Mouse (Mus musculus) embryonic stem cell, embryonic (primary cell): ENCODE measurements around the gene Galntl6.

ENCODE experiments used
- CTCF ChIA-PET, 4 experiments: fragments of 300-600 bp in 2 of 4; fragments of 350-600 bp in 2 of 4; sonication (Branson Sonifier 250); formaldehyde crosslinking; loops; one replicate each; lab custom pipeline; 2022; ENCODE audit warnings: inconsistent platforms in 2 of 4; lab: Charles Lee
- POLR2A ChIA-PET, 4 experiments: fragments of 300-600 bp in 2 of 4; fragments of 350-600 bp in 2 of 4; sonication (Branson Sonifier 250); formaldehyde crosslinking; loops; one replicate each; lab custom pipeline; 2022; ENCODE audit warnings: antibody characterized with exemption in 4 of 4, inconsistent platforms in 1 of 4; lab: Charles Lee

The Galntl6 gene

GRCm38 (mm10) chr8:58025094-58025493 lies 887.3 kb downstream of the Galntl6 start:
- ChIA-PET POLR2A (no interaction called here), CTCF (interaction anchor here in 1 of 4 experiments (0.6 kb wide), 1 partner anchor 283 kb away, joined by 4 read pairs; no protein-coding TSS in a partner anchor)

- POLR2A ChIA-PET = no interaction called here
- CTCF ChIA-PET = no interaction called here
Measured at GRCm38 (mm10) chr8:58023426-58024176, 888.8 kb downstream of the Galntl6 start.

- ChIA-PET CTCF (no interaction called here), POLR2A (no interaction called here)
Measured at GRCm38 (mm10) chr8:57989428-57990171, 922.8 kb downstream of the Galntl6 start.

GRCm38 (mm10) chr8:57977372-57977771 lies 935.1 kb downstream of the Galntl6 start:
- ChIA-PET CTCF (no interaction called here), POLR2A (no interaction called here)

GRCm38 (mm10) chr8:57974093-57974492 lies 938.3 kb downstream of the Galntl6 start:
- POLR2A ChIA-PET = no interaction called here

GRCm38 (mm10) chr8:57972832-57973231 lies 939.6 kb downstream of the Galntl6 start:
- ChIA-PET CTCF (no interaction called here), POLR2A (no interaction called here)

More at GRCm38 (mm10) chr8:57974093-57974492, 938.3 kb downstream of the Galntl6 start:
- CTCF ChIA-PET = no interaction called here

- ChIA-PET POLR2A (no interaction called here), CTCF (interaction anchor here in 3 of 4 experiments (0.6 to 1.2 kb wide), 5 partner anchors 9 to 170 kb away, joined by 3 to 7 read pairs (median 3); no protein-coding TSS in a partner anchor)
Measured at GRCm38 (mm10) chr8:57966676-57967075, 945.8 kb downstream of the Galntl6 start.

- CTCF ChIA-PET = interaction anchor here in 1 of 4 experiments (0.7 kb wide), 1 partner anchor 75 kb away, joined by 5 read pairs; no protein-coding TSS in a partner anchor
- POLR2A ChIA-PET = interaction anchor here in 1 of 4 experiments (0.8 kb wide), 1 partner anchor 9 kb away, joined by 3 read pairs; no protein-coding TSS in a partner anchor
Measured at GRCm38 (mm10) chr8:57965508-57965907, 946.9 kb downstream of the Galntl6 start.

GRCm38 (mm10) chr8:57962286-57963110 lies 949.9 kb downstream of the Galntl6 start:
- POLR2A ChIA-PET = no interaction called here
- CTCF ChIA-PET = no interaction called here

- ChIA-PET POLR2A (no interaction called here), CTCF (no interaction called here)
Measured at GRCm38 (mm10) chr8:57959136-57959535, 953.3 kb downstream of the Galntl6 start.

- POLR2A ChIA-PET = no interaction called here
- CTCF ChIA-PET = interaction anchor here in 1 of 4 experiments (0.8 kb wide), 1 partner anchor 8 kb away, joined by 3 read pairs; no protein-coding TSS in a partner anchor
Measured at GRCm38 (mm10) chr8:57958121-57958901, 954.1 kb downstream of the Galntl6 start.

GRCm38 (mm10) chr8:57955501-57955900 lies 956.9 kb downstream of the Galntl6 start:
- POLR2A ChIA-PET = no interaction called here
- CTCF ChIA-PET = no interaction called here

GRCm38 (mm10) chr8:57941113-57941512 lies 971.3 kb downstream of the Galntl6 start:
- ChIA-PET CTCF (no interaction called here), POLR2A (interaction anchor here in 1 of 4 experiments (1.5 kb wide), 1 partner anchor 11 kb away, joined by 3 read pairs; no protein-coding TSS in a partner anchor)

- ChIA-PET CTCF (no interaction called here), POLR2A (interaction anchor here in 1 of 4 experiments (1.5 kb wide), 1 partner anchor 12 kb away, joined by 3 read pairs; no protein-coding TSS in a partner anchor)
Measured at GRCm38 (mm10) chr8:57939856-57940420, 972.5 kb downstream of the Galntl6 start.

- ChIA-PET CTCF (interaction anchor here in 1 of 4 experiments (0.6 kb wide), 1 partner anchor 19 kb away, joined by 6 read pairs; no protein-coding TSS in a partner anchor), POLR2A (no interaction called here)
Measured at GRCm38 (mm10) chr8:57939177-57939855, 973.1 kb downstream of the Galntl6 start.

GRCm38 (mm10) chr8:57927074-57927473 lies 985.4 kb downstream of the Galntl6 start:
- ChIA-PET CTCF (no interaction called here), POLR2A (no interaction called here)

- ChIA-PET POLR2A (interaction anchor here in 1 of 4 experiments (0.7 kb wide), 1 partner anchor 954 kb away, joined by 3 read pairs; no protein-coding TSS in a partner anchor), CTCF (no interaction called here)
Measured at GRCm38 (mm10) chr8:57923556-57923955, 988.9 kb downstream of the Galntl6 start.
